Mouse (Mus musculus): ENCODE measurements around the gene Slc10a6.
A peak's percentile ranks its signal among the peaks of the same experiment; 100 is the strongest.

Slc10a6 gene

DNA sequence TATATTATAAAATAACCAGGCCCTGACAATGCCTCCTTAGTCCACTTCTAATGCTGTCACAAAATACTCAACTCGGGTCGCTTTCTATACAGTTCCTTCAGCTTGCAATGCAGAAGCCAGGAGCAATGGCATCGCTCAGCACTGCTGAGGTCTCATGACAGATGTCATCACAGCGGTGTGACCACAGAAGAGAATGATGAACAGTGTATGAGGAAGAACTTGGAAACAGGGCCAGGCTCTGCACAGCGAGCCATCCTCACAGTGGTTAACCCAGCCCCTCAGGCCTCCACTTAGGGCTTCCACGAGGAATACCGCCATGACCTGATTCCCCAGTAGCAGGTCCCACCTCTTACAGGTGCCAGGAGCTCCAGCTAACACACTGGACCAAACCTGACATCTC is 14.8 kb downstream of the Slc10a6 start:
- DNase-seq: no peak

DNA sequence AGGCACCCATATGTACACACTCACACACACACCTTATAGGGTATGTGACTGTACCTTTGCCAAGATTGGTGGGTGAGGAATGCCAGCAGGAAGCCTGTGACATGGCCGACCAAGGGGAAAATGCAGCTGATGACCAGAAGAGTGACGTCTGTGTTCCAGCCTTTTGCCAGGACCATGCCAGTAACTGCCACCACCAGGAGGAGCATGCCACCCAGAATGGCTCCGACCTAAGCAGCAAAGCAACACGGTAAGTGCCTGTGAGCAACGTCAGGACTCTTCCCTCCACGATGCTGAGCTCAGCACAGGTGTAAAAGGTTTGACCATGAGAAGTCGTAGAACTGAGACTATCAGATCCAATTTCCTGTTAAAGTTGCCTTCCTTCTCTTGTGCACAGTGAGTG is 16.9 kb downstream of the Slc10a6 start:
- no peak for DNase-seq

- DNase-seq: no peak
Measured at GRCm38 (mm10) chr5:103610856-103611472, 18.2 kb downstream of the Slc10a6 start.

DNA sequence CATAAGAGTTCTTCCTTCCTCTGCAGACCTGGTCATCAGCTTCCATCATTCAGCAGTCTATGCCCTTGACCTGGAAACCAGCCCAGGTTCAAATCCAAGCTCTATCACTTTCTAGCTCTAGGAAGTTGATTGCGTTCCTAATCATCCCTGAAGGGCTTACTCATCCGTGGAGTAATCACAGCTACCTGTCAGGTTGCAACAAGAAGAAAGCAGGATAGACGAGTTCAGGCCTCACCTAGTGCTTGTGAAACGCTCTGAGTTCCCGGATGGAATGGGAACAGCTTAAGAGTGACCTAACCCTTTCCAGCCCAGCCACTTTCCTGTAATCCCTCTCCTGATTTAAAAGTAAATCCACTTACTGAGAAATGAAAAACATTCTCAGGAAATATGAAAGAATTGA is 19.1 kb downstream of the Slc10a6 start:
- DNase-seq: no peak

- no peak for DNase-seq
Measured at GRCm38 (mm10) chr5:103605707-103606106, 23.5 kb downstream of the Slc10a6 start.

DNA sequence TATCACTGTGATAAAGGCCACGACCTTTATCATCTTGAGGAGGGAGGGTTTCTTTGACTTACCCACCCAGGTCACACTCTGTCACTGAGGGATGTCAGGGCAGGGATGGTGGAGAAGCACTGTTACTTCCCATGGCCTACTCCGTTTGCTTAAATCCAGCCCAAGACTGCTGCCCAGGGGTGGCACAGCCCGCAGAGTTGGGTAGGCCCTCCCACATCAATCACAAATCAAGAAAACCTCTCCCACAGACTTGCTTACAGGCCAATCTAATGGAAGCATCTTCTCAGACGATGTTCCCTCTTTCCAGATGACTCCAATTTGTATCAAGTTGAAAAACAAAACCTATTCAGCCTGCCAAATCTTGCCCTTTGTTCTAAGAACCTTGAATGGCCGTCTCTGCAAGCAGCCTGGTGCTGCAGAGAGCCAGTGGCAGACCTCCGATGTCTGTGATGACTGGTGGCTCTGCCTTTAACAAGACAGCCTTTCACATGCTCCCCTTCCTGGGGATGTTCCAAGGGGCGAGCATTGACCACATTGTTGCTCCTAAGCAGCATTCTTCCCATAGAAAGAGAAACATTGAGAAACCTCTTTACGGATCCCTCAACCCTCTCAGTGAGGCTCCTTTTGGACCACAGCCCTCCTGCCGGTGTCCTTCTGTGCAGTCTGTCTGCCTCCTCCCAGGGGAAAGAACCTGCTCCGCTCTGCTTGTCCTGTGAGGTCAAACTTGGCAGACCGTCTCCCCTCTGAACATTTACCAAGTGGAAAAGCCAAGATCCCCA is 25.9 kb downstream of the Slc10a6 start:
- DNase-seq: peak; percentile 47

DNA sequence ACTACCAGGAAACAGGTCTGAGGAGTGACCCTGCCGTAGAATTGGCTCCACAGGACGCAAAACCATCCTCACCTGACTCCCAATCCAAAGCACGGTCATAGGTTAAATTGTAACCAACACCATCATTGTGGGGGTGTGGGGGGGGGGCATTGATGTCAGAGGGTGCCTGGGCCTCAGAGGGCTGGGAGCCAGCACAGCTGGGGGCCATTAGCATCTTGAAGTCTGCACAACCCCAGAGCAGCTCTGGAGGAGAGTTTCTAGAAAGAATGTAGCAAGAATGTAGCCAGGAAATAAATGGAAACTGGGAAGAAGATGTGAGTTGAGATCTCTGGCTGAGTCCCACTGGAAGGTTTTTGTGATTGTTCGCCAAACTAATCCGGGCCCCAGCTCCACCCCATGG is 30.3 kb downstream of the Slc10a6 start:
- no peak for DNase-seq

GRCm38 (mm10) chr5:103598264-103598663 is 30.9 kb downstream of the Slc10a6 start:
- DNase-seq: peak; percentile 10

DNA sequence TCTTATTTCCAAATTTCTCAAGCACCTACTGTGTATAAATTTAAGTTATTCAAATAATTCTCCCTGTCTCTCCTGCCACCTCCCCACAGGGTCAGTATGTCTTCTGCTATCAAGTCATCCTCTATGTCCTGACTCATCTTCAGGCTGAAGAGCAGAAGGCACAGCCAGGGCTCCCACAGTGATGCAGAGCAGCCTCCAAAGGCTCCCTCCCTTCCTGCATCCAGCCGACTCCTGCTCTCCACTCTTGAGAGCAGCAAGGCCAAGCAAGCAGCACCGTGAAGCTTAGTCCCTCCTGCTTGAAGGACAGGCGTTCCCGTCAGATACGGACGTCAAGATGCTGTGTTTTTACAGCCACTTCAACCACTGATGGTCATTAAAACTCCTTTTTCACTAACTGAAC is 31.6 kb downstream of the Slc10a6 start:
- DNase-seq: peak; percentile 66

DNA sequence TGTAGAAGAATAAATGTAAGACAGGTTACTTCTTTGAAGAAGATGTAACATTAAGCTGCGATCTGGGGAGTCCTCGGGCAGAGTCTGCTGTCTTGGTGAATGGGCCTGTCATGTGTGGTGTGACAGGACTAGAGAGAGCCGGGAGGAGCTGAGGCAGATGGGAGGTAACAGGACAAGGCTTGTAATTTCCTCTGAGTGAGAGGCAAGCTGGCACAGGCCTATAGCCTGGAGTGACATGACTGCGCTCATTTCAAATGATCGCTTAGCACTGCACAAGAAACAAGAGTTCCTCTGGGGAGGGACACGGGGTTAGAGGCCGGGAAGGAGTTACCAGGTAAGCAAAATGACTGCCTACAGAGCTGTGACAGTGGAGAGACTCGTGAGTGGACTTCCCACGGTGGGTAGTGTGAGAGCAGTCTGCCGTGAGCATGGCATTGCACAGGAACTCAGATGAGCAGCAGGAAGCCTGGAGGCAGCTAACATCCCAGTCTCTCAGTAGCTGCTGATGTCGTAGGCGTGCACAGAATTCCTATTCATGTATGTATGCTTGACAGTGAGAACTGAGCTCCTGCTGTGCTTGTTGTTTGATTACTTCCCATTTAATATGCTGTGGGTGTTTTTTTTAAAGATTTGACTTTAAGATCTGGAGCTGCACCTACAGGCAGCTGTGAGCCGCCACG is 32.6 kb downstream of the Slc10a6 start:
- peak; percentile 18 for DNase-seq

- no peak for DNase-seq
Measured at GRCm38 (mm10) chr5:103595394-103596226, 33.6 kb downstream of the Slc10a6 start.

- DNase-seq: no peak
Measured at GRCm38 (mm10) chr5:103593575-103593974, 35.6 kb downstream of the Slc10a6 start.

GRCm38 (mm10) chr5:103592706-103593105 is 36.5 kb downstream of the Slc10a6 start:
- DNase-seq: peak; percentile 40

DNA sequence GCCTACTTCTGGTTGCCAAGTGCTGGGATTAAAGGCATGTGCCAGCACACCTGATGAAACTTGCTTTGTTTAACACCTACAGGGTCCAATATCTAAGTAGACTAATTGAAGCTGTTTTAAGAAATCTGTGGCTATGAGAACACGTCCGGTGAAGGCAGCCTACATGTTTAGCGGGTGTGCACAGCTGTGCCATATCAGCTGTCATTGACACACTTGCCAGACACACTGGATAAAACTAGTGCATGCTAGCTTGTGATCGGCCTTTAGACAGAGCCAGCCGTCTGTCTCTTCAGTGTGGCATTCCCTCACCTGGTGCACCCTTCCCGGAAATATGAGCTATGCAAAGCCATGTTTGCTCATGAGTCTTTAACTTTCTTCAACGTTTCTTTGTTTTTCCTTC is 37.4 kb downstream of the Slc10a6 start:
- no peak for DNase-seq

DNA sequence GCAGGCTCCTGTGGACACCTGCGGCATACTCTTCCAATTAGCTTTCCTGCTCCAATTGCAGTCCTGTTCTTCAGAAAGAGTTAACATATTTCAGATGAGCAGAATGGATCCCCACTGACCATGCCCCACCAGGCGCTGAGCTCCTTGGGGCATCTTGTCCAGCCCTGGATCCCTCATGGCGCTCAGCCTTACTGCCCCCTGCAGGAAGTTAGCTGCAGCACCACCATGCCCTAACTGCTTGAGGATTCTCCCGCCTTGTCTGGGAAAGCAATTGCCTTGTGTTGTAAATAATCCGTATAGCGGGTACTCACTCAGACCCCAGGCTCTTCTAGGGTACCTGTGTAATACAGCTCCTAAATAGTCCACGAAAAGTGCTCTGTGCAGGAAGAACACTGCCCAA is 42.0 kb downstream of the Slc10a6 start:
- DNase-seq: no peak

GRCm38 (mm10) chr5:103579680-103580420 is 49.4 kb downstream of the Slc10a6 start:
- no peak for DNase-seq

GRCm38 (mm10) chr5:103569446-103569845 is 59.8 kb downstream of the Slc10a6 start:
- no peak for DNase-seq

GRCm38 (mm10) chr5:103568034-103568433 is 61.2 kb downstream of the Slc10a6 start:
- DNase-seq: no peak

GRCm38 (mm10) chr5:103560546-103560945 is 68.7 kb downstream of the Slc10a6 start:
- no peak for DNase-seq
